Mouse (Mus musculus) fat pad, adult 2 months (tissue): ENCODE data around the gene Actb.

Experiments
- DNase-seq: peaks from one replicate; pipeline ENCODE4 v3.0.0-alpha.2; 2011; ENCODE audit warnings: low read depth, low spot score; ENCODE audit errors: extremely low read depth

Actb gene

DNA sequence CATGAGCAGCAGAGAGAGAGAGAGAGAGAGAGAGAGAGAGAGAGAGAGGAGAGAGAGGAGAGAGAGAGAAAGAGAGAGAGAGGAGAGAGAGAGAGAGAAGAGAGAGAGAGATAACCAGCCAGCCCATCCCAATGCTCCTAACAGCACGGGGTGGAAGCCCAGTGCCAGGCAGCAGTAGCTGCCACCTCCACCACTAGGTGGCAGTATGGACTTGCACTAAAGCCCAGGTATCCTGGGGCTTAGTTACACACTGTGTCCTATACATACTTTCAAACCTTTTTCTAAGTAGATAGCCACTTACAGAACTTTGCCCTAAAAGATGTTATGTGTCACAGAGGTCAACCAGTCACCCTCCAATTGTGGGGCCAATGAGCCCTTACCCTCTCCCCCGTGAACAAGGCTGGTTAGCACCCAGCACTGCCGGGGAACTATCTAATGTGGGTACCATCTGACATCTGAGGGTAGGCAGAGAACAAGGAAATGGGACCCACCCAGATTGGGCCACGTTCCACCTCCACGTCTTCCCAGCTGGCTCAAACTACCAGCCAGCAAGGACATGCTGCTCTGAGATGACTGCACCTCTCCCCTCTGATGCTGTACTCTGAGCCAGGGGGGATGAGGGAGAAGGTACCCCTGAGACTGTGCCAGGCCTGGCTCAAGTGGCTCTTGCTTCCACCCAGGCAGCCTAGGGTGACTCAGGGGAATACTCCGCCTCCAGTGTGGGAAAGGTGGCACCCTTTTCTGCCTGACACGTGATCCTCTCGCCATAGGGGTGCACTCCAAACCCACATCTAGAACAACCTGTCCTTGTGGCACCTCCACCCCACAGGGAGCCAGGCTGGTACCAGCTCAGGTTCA, 27.0 kb downstream of the Actb start:
- no peak for DNase-seq

DNA sequence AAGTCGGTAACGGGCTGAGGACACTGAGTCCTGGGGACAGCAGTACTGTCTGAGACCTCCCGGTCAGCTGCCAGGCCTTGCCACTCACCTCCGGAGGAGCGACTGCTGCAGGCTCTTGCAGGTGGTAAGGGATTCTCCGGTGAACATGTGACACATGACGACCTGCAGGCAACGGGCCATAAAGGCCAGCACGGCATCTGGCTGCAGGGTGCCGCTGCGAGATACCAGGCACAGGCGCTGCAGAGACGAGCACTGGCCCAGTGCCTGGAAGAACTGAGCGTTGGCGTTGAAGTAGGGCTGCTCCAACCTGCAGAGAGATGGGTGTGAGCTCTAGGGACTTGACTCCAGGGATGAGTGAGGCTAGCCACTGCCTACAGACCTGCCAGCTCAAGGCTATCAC, 28.0 kb downstream of the Actb start:
- no peak for DNase-seq

DNA sequence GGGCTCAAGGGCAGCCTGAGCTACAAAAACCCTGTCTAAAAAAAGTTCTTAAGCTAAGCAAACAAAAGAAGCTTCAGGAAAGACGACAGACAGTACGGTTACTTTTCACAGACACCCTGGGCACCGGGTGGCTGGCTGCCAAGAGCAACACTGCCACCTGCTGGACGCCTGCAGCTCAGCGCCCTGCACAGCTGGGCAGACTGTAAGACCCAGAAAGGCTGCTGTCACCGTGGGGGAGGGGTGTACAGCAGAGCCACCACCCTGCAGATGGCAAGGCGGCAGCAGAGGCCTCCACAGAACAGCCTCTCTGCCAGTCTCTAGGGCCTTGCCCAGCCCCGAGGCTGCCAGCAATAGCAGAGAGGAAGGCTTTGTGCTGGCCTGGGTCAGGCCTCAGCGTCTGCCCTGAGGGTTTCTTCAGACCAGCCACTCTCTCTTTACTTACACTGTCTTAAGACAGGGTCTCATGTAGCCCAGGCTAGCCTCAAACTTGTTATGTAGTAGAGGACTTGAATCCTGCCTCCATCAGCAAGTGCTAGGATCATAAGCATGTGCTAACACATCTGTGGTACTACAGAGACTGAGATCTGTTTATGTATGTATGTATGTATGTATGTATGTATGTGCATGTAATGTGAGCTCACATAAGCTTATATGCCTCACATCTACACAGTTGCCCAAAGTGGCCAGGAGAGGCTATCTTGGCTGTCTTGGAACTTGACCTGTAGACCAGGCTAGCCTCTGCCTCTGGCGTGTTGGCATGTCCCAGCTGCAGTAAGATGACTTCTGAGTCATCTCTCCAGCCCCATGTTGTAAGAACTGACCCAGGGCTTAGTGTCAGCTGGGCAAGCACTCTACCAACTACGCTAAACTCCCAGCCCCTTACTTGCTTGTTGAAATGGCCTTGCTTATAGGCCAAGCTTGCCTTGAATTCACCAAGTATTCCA, 28.9 kb downstream of the Actb start:
- no peak for DNase-seq

DNA sequence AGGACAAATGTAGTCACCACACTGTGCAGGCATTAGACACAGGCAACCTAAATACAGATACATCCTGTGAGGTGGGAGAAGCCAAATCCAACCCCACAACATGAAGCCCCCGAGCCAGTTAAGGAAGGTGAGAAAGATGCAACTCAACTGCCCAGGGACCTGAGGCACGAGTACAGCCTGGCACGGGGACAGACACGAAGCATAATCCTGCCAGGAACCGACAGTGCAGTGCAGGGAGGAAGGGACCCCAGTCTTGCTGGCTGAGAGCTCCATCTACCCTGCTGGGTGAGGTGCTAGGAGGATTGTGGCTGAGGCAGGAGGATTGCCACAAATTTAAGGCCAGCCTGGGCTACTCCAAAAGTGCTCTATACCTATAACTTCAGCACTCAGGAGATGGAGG, 29.7 kb downstream of the Actb start:
- DNase-seq: no peak

DNA sequence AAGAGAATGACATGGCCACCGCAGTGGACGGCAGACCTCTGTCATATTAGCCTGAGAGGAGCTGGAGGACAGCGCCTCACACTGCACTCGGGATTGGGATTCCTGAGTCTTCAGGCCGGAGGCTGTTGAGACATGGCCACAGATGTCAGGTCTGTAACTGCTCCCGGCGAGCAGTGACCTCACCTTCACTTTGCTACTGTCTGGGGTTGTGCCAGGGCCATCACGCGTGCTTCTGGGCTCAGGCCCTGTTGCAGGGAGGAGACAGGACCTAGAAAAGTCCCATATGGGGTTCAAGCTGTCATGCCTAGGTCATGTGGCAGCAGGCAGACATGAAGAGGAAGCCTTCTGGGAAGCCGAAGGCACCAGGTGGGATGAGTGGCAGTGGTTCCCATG, 31.0 kb downstream of the Actb start:
- no peak for DNase-seq

DNA sequence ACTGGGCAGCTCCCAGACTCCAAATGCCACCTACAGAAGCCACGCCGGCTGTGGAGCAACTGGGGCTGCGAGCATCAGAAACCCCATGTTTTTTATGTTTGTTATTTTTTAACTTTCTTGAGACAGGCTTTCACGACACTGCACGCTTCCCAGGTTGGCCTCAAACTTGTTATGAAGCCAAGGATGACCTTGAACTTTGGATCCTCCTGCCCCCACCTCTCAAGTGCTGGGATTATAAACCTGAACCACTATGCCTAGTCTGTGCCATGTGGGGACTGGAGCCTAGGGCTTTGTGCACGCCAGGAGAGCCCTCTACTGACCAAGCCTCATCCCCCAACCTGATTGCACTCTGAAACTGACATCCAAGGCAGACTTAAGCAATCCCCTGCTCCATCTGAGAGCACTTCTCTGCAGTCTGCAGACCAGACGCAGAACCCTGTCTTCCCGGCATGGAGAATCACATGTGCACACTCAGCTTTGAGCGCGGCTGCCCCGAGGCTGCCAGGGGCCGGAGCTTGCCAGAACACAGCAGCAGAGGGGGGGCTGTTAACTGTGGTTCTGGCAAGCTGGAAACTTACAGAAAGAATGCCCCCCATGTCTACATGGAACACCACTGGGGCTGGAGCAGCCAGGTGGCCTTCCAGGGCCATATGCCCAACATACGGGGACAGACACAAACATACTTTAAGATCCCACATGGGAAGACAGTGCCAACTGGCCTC, 31.6 kb downstream of the Actb start:
- DNase-seq: no peak

DNA sequence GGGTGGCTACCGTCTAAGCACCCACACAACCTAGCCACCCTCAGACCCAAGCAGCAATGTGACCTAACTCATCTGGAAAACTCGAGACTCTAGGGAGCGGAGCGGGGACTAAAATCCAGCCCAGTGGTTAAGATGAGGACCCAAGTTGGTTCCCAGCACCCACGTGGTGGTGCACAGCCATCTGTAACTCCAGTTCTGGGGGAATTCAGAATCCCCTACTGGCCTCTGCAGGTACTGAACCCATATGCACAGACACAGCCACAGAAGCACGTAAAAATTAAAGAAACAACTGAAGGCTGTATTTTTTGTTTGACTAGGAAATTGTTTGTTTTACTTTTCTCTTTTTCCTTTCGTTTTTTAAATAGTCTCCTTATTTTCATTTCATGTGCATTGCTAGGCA, 32.8 kb downstream of the Actb start:
- DNase-seq: no peak

DNA sequence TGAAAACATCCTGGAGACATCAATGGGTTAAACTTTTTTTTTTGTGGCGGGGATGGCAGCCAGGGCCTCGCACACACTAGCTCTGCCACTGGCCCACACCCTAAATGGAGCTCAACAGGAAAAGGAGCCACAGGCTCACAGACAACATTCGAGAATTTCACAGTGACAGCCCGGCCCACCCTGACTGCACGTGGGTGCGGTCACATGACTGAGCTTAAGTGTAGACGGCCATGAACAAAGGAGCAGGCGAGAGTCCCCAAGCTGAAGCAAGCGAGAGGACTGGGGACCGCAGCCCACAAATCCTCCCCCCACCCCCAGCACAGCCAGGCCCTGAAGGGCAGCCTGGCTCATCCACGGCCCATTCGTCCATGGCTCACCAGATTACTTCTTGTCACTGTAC, 34.8 kb downstream of the Actb start:
- no peak for DNase-seq

DNA sequence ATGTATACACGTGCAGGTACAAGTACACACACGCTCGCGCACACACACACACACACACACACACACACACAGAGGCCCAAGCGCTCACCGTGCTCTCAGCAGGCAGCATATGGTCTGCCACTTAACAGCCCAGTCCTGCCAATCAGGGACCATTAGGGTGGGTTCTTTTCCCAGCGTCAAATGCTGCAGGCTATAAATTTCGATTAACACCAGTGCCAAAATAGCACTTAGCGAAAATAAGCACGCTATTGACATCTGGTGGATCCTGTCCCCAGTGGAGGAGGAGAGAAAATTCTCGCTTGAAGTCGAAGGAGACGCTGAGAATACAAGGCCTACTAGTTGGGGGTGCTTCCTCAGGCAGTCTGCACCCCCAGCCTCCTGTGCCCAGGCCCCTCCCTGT, 37.1 kb downstream of the Actb start:
- DNase-seq: no peak

DNA sequence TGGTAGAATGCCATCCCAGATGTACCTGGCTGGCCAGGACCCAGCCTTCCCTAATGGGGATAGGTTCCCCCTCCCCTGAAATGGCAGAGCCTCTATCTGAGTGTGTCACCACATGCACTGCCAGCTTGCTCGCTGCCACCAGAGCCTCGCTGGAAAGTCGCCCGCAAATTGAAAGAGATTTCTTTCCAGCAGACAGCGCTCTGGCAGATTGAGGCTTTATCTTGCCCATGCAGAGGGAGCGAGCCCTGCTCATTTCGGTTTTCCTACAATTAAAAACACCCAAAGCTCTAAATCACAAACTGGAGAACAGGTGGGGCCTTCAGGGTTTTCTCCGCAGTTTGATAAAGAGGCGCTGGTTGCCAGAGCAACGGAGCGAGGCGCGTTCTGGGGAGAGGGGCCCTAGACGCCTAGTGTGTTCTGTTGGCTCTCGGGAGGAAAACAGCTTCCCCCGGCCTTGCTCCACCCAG, 48.8 kb downstream of the Actb start:
- DNase-seq: no peak

DNA sequence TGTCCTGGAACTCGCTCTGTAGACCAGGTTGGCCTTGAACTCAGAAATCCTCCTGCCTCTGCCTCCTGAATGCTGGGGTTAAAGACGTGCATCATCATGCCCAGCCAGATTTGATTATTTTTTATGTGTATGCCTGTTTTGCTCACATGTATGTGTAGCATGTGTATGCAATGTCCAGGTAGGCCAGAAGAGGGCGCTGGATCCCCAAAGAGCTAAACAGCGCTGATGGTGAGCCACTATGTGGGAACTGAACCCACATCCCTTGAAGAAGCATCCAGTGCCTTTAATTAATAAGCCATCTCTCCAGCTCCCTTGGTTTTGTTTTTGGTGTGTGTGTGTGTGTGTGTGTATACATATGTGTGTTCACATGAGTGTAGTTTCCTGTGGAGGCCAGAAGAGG, 50.1 kb downstream of the Actb start:
- no peak for DNase-seq

DNA sequence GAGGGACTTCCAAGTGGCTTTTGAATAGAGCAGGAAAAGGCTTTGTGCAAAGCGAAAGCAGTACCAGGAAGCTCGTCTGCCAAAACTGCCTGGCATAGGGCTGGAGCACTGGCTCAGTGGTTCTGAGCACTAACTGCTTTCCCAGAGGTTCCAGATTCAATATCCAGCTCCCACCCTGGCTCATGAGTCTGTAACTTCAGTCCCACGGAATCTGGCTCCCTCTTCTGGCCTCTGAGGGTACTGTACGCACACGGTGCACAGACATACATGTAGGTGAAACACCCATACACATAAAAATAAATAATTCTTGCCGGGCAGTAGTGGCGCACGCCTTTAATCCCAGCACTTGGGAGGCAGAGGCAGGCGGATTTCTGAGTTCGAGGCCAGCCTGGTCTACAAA, 51.7 kb downstream of the Actb start:
- DNase-seq: no peak

DNA sequence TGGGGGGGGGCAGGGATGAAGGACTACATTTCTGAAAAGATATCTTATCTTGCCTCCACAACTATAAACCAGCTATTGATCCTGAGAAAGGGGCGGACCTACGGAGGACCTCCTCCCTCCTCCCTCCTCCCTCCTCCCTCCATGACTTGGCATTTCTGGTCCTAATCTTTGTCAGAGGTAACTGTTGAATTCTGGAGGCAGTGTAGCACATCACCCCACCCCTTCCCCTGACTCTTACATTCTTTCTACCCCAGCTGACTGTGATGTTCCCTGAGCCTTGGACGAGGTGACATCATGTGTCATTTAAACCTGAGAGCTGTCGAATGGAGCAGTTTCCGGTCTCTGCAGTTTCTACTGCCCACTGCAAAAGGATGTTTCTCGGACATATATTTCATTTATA, 53.0 kb downstream of the Actb start:
- DNase-seq: no peak
